Mouse (Mus musculus): ENCODE measurements around the gene Gm1140. TPM values are rescaled to one million over a fixed set of nuclear protein-coding genes. Genes with fewer than 3 reads are reported as not detected.
"Not testable (repeated sequence)": the region's sequence is repeated elsewhere in the genome, so short reads cannot be mapped to it uniquely, and the experiment has no call there.

Gm1140 gene
- not detected in 2 replicates for polyA plus RNA-seq (2016; fragmentation: Nextera tagmentation; extraction: Ambion mirVana)

DNA sequence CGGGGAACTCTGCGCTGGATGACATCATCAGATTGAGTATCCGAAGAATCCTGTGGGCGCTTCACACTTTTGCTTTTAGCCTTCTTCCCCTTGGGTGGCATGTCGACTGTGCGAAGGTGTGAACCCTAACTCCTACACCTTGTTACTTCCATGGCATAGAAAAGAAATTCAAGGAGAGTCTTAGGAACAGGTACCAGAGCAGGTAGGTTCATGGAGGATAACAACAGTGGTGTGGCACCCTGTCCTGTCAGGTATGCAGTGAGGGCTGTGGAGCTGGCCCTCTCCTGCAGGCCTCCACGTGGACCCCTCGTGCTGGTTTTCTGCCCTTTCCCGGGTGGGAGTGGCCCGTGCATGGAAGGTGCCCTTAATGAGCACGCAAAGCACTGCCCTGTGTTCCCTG is at the start of gene Gm1140:
Gm1140 (minus strand) TSS at position 101 of the 400 bp plus-strand sequence.
- H3K4me1 ChIP-seq; H3K4me2 ChIP-seq; H3K4me3 ChIP-seq; H3K36me3 ChIP-seq; ATAC-seq; H3K27ac ChIP-seq; H3K27me3 ChIP-seq (replicated peaks); H3K9me3 ChIP-seq (replicated peaks); H3K9ac ChIP-seq: not testable (repeated sequence)
- 65% methylated on average over 3 of the region's 11 CpGs for WGBS (ENCODE audit: insufficient replicate concordance)

DNA sequence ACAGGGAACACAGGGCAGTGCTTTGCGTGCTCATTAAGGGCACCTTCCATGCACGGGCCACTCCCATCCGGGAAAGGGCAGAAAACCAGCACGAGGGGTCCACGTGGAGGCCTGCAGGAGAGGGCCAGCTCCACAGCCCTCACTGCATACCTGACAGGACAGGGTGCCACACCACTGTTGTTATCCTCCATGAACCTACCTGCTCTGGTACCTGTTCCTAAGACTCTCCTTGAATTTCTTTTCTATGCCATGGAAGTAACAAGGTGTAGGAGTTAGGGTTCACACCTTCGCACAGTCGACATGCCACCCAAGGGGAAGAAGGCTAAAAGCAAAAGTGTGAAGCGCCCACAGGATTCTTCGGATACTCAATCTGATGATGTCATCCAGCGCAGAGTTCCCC is 2.0 kb upstream of the Gm1140 start, which contains the start of gene Gm14692:
Gm14692 (plus strand) TSS at position 301 of the 400 bp plus-strand sequence.
- not testable (repeated sequence) for H3K9ac ChIP-seq; H3K4me1 ChIP-seq; H3K4me3 ChIP-seq; H3K4me2 ChIP-seq; ATAC-seq; H3K36me3 ChIP-seq; H3K27ac ChIP-seq; H3K27me3 ChIP-seq (replicated peaks); H3K9me3 ChIP-seq (replicated peaks)
- 52% methylated on average over 3 of the region's 10 CpGs for WGBS (ENCODE audit: insufficient replicate concordance)

Other genes starting within 250 kb of the Gm1140 start
- gene Gm14692, start 2.1 kb upstream of the Gm1140 start, polyA plus RNA-seq (2016; fragmentation: Nextera tagmentation; extraction: Ambion mirVana) = not detected in 2 replicates
- gene 4933436I01Rik, start 227.9 kb upstream of the Gm1140 start, polyA plus RNA-seq (2016; fragmentation: Nextera tagmentation; extraction: Ambion mirVana) = not detected in 2 replicates

All from liver, embryonic 12.5 days (tissue).